In genomic region chr8:85429219-85429618, GRCm38 (mm10) we compare ENCODE assay signal across 8 mouse cellular contexts. TPM values are rescaled to one million over a fixed set of nuclear protein-coding genes. Genes with fewer than 3 reads are reported as not detected.
DNase-seq lines count a peak whose midpoint lies in the region; ATAC-seq and TF ChIP-seq lines count a peak whose summit lies in the region.

No protein-coding gene starts in this region.

- H3K4me2 ChIP-seq in heart, embryonic 14.5 days (ENCODE audit: low read length): peak overlapping the region; percentile 59

- H3K36me3 ChIP-seq in heart, embryonic 14.5 days (ENCODE audit: control insufficient read depth, insufficient read depth, low read length): peaks cover 11% of the 10 kb centered on the region
- no peaks in the 10 kb centered on the region for H3K36me3 ChIP-seq in thymus, adult 2 months (ENCODE audit: control insufficient read depth, insufficient read depth, low read length)

- H3K9ac ChIP-seq in heart, embryonic 14.5 days (ENCODE audit: low read length): peak overlapping the region; percentile 61

- 3% methylated on average over 4 of the region's 4 CpGs for WGBS in heart, embryonic 14.5 days
- WGBS in thymus, adult 2 months: 41% methylated on average over 4 of the region's 4 CpGs

- no peak for ATAC-seq in heart, embryonic 14.5 days (ENCODE audit: insufficient number of reproducible peaks, insufficient read depth, low FRiP score, low read depth)
- peak; percentile 15; the same call in 1 of the 2 replicates for ATAC-seq in megakaryocyte progenitor cell, adult 5-6 weeks (replicated peaks; ENCODE audit: poor library complexity)
- ATAC-seq in monocyte, adult 5-6 weeks (replicated peaks; ENCODE audit: insufficient number of reproducible peaks, low FRiP score, low TSS enrichment, poor library complexity, severe bottlenecking): no peak

- H3K4me1 ChIP-seq in heart, embryonic 14.5 days (ENCODE audit: control insufficient read depth in 2 of 2, insufficient read depth in 2 of 2, low read length in 2 of 2): peaks cover 9 to 52% of the 10 kb centered on the region in 2 experiments
- peaks cover 5% of the 10 kb centered on the region; the same call in 1 of the 2 replicates for H3K4me1 ChIP-seq in thymus, adult 2 months (replicated peaks; ENCODE audit: control insufficient read depth, insufficient read depth, low read length)

- TF ChIP-seq CTCF in brain, embryonic 14.5 days (IDR thresholded peaks at IDR 0.05; ENCODE audit: borderline replicate concordance, extremely low read depth, insufficient read depth, insufficient read length): no peak
- TF ChIP-seq CTCF in thymus, adult 2 months (IDR thresholded peaks at IDR 0.05; ENCODE audit: borderline replicate concordance, control insufficient read depth, extremely low read depth, insufficient read depth, low read length, poor library complexity): no peak

- no peaks in the 10 kb centered on the region for H3K27me3 ChIP-seq in heart, embryonic 14.5 days (ENCODE audit: control insufficient read depth, insufficient read depth, low read length)
- H3K27me3 ChIP-seq in thymus, adult 2 months (ENCODE audit: control insufficient read depth, insufficient read depth, low read length): no peaks in the 10 kb centered on the region

- no peak for TF ChIP-seq POLR2A in brain, embryonic 14.5 days (IDR thresholded peaks at IDR 0.05; ENCODE audit: borderline replicate concordance, extremely low read depth, insufficient read depth, insufficient read length, poor library complexity, severe bottlenecking)
- TF ChIP-seq POLR2A in thymus, adult 2 months (IDR thresholded peaks at IDR 0.05; ENCODE audit: control insufficient read depth, extremely low read depth, insufficient read depth, low read length, poor library complexity): no peak

- peak overlapping the region in 1 of 2 experiments; percentile 15; a peak in 1 of 4 replicates for H3K4me3 ChIP-seq in heart, embryonic 14.5 days (ENCODE audit: control insufficient read depth in 1 of 2, insufficient read depth in 1 of 2, low read depth in 1 of 2, low read length in 2 of 2)
- no peak overlapping the region for H3K4me3 ChIP-seq in thymus, adult 2 months (ENCODE audit: control insufficient read depth, insufficient read depth, low read length)

- DNase-seq in heart, adult 11 months: peak; percentile 90
- DNase-seq in heart, postnatal 4 days: no peak
- peak; percentile 42 for DNase-seq in brain, embryonic 14.5 days (ENCODE audit: low read depth)
- no peak for DNase-seq in testis, postnatal 10 days (ENCODE audit: low spot score)
- DNase-seq in thymus, adult 2 months: no peak

- no peaks in the 10 kb centered on the region for H3K9me3 ChIP-seq in heart, embryonic 14.5 days (ENCODE audit: control insufficient read depth, low read length)

- H3K27ac ChIP-seq in heart, embryonic 14.5 days (replicated peaks in 1 of 2; ENCODE audit: control insufficient read depth in 1 of 2, insufficient read depth in 1 of 2, low read depth in 2 of 2, low read length in 2 of 2): peak overlapping the region; percentile 91 to 94
- no peak overlapping the region for H3K27ac ChIP-seq in thymus, adult 2 months (ENCODE audit: control insufficient read depth, insufficient read depth, low read length)

RNA-seq across cellular contexts. Expression of gene 4921524J17Rik, which starts 3.4 kb away (rescaled TPM):
- total RNA-seq in heart, postnatal 4 days (2021): 10 to 100 TPM; 17.3 to 22.7 TPM
- polyA plus RNA-seq in brain, embryonic 14.5 days (2012; rRNA removed): 18.5 and 21.1 TPM in 2 replicates
- polyA plus RNA-seq in heart, embryonic 14.5 days (2014; fragmentation: Nextera tagmentation; extraction: Ambion mirVana): 58.9 and 62.5 TPM in 2 replicates
- 33.6 and 42.2 TPM in 2 replicates for total RNA-seq in megakaryocyte progenitor cell, adult 5-6 weeks (2015)
- 58.3 and 61.4 TPM in 2 replicates for total RNA-seq in megakaryocyte progenitor cell, adult 5-6 weeks (2017)
- total RNA-seq in monocyte, adult 5-6 weeks (2017): 22.8 to 81.0 TPM (median 62.0 TPM) in 3 replicates
- 6.6 and 7.2 TPM in 2 replicates for polyA plus RNA-seq in thymus, adult 2 months (2012; rRNA removed)

RNA-seq across cellular contexts. Expression of gene Mylk3, which starts 43.1 kb away (rescaled TPM):
- total RNA-seq in heart, postnatal 4 days (2021): 100 to 1,000 TPM; 245 to 262 TPM
- polyA plus RNA-seq in brain, embryonic 14.5 days (2012; rRNA removed): 0.14 and 0.18 TPM in 2 replicates
- polyA plus RNA-seq in heart, embryonic 14.5 days (2014; fragmentation: Nextera tagmentation; extraction: Ambion mirVana): 244 and 271 TPM in 2 replicates
- total RNA-seq in megakaryocyte progenitor cell, adult 5-6 weeks (2015): 2.2 and 2.8 TPM in 2 replicates
- 4.8 and 10.0 TPM in 2 replicates for total RNA-seq in megakaryocyte progenitor cell, adult 5-6 weeks (2017)
- 0.10 to 13.1 TPM (median 7.9 TPM) in 3 replicates for total RNA-seq in monocyte, adult 5-6 weeks (2017)
- 0.56 and 9.0 TPM in 2 replicates for polyA plus RNA-seq in thymus, adult 2 months (2012; rRNA removed)

Comparison
In these comparisons a context has a peak if more than half of its experiments do, and no peak if none do; other contexts are left out.
1. DNase-seq: peak in heart, adult 11 months (single experiment) and brain, embryonic 14.5 days (single experiment); none in heart, postnatal 4 days (single experiment), testis, postnatal 10 days (single experiment) and thymus, adult 2 months (single experiment).
2. RNA of gene Mylk3, which starts 43.1 kb away (total RNA-seq): 245 to 262 TPM in heart, postnatal 4 days; 0.10 to 13.1 TPM in monocyte, adult 5-6 weeks and 2.2 to 10.0 TPM in megakaryocyte progenitor cell, adult 5-6 weeks; every median in the first group is over 10 times any median in the second.